Comparison of ENCODE assay signal across 9 mouse cellular contexts in the genomic region with DNA sequence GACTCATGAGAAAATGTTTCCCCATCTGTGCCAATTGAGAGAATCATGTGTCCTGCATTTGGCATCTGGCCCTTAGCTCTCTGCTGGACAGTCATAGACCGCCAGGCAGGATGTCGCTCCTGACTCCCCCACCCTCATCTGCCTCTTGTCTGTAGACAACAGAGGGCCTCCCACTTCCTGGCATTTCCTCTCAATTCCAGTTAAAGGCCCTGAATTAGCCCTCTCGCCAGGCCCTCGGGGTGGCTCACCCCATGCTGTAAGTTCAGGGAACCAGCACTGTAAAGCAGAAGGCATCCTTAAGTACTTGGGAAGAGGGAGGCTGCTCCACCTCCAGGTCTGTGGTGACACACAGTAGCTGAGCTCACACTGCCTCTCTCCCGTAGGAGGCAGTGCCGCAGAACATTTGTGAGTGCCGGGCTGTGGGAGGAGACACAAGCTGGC. TPM values are rescaled to one million over a fixed set of nuclear protein-coding genes. Genes with fewer than 3 reads are reported as not detected.
DNase-seq lines count a peak whose midpoint lies in the region; ATAC-seq and TF ChIP-seq lines count a peak whose summit lies in the region.
"Had no signal": no experiment of that assay in that cellular context is flagged by ENCODE, and none has a peak within 500 bp of the region (broad histone marks: within the 10 kb centered on the region; RNA-seq: fewer than 3 reads in every experiment).

No protein-coding gene starts in this region.

- H3K27me3 ChIP-seq in neural tube, embryonic 15.5 days (replicated peaks), result no peaks in the 10 kb centered on the region
- H3K27me3 ChIP-seq in heart, embryonic 11.5 days (ENCODE audit: control insufficient read depth, insufficient read depth, low read length), result no peaks in the 10 kb centered on the region
- no peaks in the 10 kb centered on the region for H3K27me3 ChIP-seq in kidney, embryonic 16.5 days (ENCODE audit: insufficient read depth, low read length)
- no peaks in the 10 kb centered on the region for H3K27me3 ChIP-seq in liver, embryonic 14.5 days (ENCODE audit: control insufficient read depth, insufficient read depth, low read length)
- H3K27me3 ChIP-seq: limb, embryonic 15.5 days had no signal

- no peak overlapping the region for H3K4me2 ChIP-seq in neural tube, embryonic 15.5 days
- H3K4me2 ChIP-seq in heart, embryonic 11.5 days, result no peak overlapping the region
- H3K4me2 ChIP-seq in kidney, embryonic 16.5 days (replicated peaks; ENCODE audit: low read depth, low read length), result 0 out of 2 replicates have a peak overlapping the region, but pooled peaks have one; percentile 7
- H3K4me2 ChIP-seq in liver, embryonic 14.5 days (ENCODE audit: low read depth), result no peak overlapping the region
- H3K4me2 ChIP-seq: limb, embryonic 15.5 days had no signal

- TF ChIP-seq POLR2A in cortical plate, adult 2 months (IDR thresholded peaks at IDR 0.05; ENCODE audit: extremely low read depth, insufficient read depth, low read length), result peak; percentile 20; the same call in 1 of the 2 replicates

- no peak for TF ChIP-seq EP300 in liver, embryonic 14.5 days (IDR thresholded peaks at IDR 0.05; ENCODE audit: low read depth)

- TF ChIP-seq CTCF in cortical plate, adult 2 months (IDR thresholded peaks at IDR 0.05; ENCODE audit: extremely low read depth, insufficient read depth, low read length), result peak; percentile 35
- TF ChIP-seq CTCF in liver, embryonic 14.5 days (IDR thresholded peaks at IDR 0.05; ENCODE audit: low read depth), result peak; percentile 70

- 23% methylated on average over 7 of the region's 7 CpGs for WGBS in neural tube, embryonic 15.5 days
- 14% methylated on average over 7 of the region's 7 CpGs for WGBS in heart, embryonic 11.5 days (ENCODE audit: insufficient replicate concordance)
- 4% methylated on average over 7 of the region's 7 CpGs for WGBS in kidney, embryonic 16.5 days
- WGBS in liver, embryonic 14.5 days (ENCODE audit: insufficient replicate concordance), result 11% methylated on average over 7 of the region's 7 CpGs

- H3K36me3 ChIP-seq in neural tube, embryonic 15.5 days, result no peaks in the 10 kb centered on the region
- H3K36me3 ChIP-seq in heart, embryonic 11.5 days (ENCODE audit: control insufficient read depth, insufficient read depth, low read length), result no peaks in the 10 kb centered on the region
- H3K36me3 ChIP-seq in kidney, embryonic 16.5 days (ENCODE audit: insufficient read depth, low read length), result no peaks in the 10 kb centered on the region
- no peaks in the 10 kb centered on the region for H3K36me3 ChIP-seq in liver, embryonic 14.5 days (replicated peaks; ENCODE audit: control insufficient read depth, insufficient read depth, low read depth)
- H3K36me3 ChIP-seq: limb, embryonic 15.5 days had no signal

- no peak overlapping the region for H3K27ac ChIP-seq in neural tube, embryonic 15.5 days (replicated peaks)
- H3K27ac ChIP-seq in cortical plate, adult 2 months (ENCODE audit: insufficient read depth, low read length), result no peak overlapping the region
- H3K27ac ChIP-seq in heart, embryonic 11.5 days (ENCODE audit: low read depth, low read length), result peak overlapping the region; percentile 72
- peak overlapping the region; percentile 45 for H3K27ac ChIP-seq in kidney, embryonic 16.5 days (ENCODE audit: low read length)
- no peak overlapping the region for H3K27ac ChIP-seq in liver, embryonic 14.5 days
- H3K27ac ChIP-seq: limb, embryonic 15.5 days had no signal

- no peak overlapping the region for H3K9ac ChIP-seq in neural tube, embryonic 15.5 days (replicated peaks)
- H3K9ac ChIP-seq in heart, embryonic 11.5 days (ENCODE audit: low read depth, low read length), result no peak overlapping the region
- no peak overlapping the region for H3K9ac ChIP-seq in kidney, embryonic 16.5 days (replicated peaks; ENCODE audit: low read length)
- no peak overlapping the region; the same call in 1 of the 2 replicates for H3K9ac ChIP-seq in liver, embryonic 14.5 days (replicated peaks)
- H3K9ac ChIP-seq: limb, embryonic 15.5 days had no signal

- no peaks in the 10 kb centered on the region for H3K9me3 ChIP-seq in neural tube, embryonic 15.5 days (replicated peaks)
- H3K9me3 ChIP-seq in heart, embryonic 11.5 days (replicated peaks; ENCODE audit: control insufficient read depth, low read length), result no peaks in the 10 kb centered on the region
- no peaks in the 10 kb centered on the region for H3K9me3 ChIP-seq in kidney, embryonic 16.5 days (ENCODE audit: low read length)
- no peaks in the 10 kb centered on the region for H3K9me3 ChIP-seq in liver, embryonic 14.5 days (ENCODE audit: control insufficient read depth, low read length)
- H3K9me3 ChIP-seq: limb, embryonic 15.5 days had no signal

- no peak overlapping the region for H3K4me3 ChIP-seq in neural tube, embryonic 15.5 days (replicated peaks)
- no peak overlapping the region for H3K4me3 ChIP-seq in cortical plate, adult 2 months (ENCODE audit: insufficient read depth, low read length)
- no peak overlapping the region for H3K4me3 ChIP-seq in heart, embryonic 11.5 days (ENCODE audit: low read depth, low read length)
- no peak overlapping the region for H3K4me3 ChIP-seq in kidney, embryonic 16.5 days (ENCODE audit: low read length)
- H3K4me3 ChIP-seq in liver, embryonic 14.5 days (ENCODE audit: insufficient read depth in 1 of 2, low read depth in 2 of 2, low read length in 2 of 2), result no peak overlapping the region
- H3K4me3 ChIP-seq: limb, embryonic 15.5 days had no signal

- 0 out of 2 replicates have a peak, but pooled peaks cover 6% of the 10 kb centered on the region for H3K4me1 ChIP-seq in neural tube, embryonic 15.5 days
- no peaks in the 10 kb centered on the region; the same call in none of the 2 replicates for H3K4me1 ChIP-seq in cortical plate, adult 2 months (ENCODE audit: control insufficient read depth, insufficient read depth, low read length)
- 0 out of 2 replicates have a peak, but pooled peaks cover 4% of the 10 kb centered on the region for H3K4me1 ChIP-seq in heart, embryonic 11.5 days (ENCODE audit: control insufficient read depth, insufficient read depth, low read length)
- peaks cover 8% of the 10 kb centered on the region for H3K4me1 ChIP-seq in kidney, embryonic 16.5 days (ENCODE audit: insufficient read depth, low read length)
- H3K4me1 ChIP-seq in liver, embryonic 14.5 days (replicated peaks; ENCODE audit: control insufficient read depth in 2 of 2, insufficient read depth in 2 of 2, low read length in 1 of 2), result peaks cover 14 to 24% of the 10 kb centered on the region in 2 experiments
- H3K4me1 ChIP-seq: limb, embryonic 15.5 days had no signal

- peak; percentile 17 for DNase-seq in neural tube, embryonic 10.5 days (ENCODE audit: extremely low spot score, low spot score)
- DNase-seq in liver, embryonic 14.5 days (ENCODE audit: low read depth in 3 of 3, low spot score in 3 of 3), result no peak
- peak; percentile 50 for DNase-seq in right cerebral cortex, postnatal 25 days
- DNase-seq in urinary bladder, postnatal 25 days (ENCODE audit: low spot score), result no peak

- no peak for ATAC-seq in neural tube, embryonic 15.5 days (ENCODE audit: low FRiP score)
- ATAC-seq in heart, embryonic 11.5 days (replicated peaks; ENCODE audit: insufficient number of reproducible peaks, low FRiP score, low TSS enrichment), result peak; percentile 84
- ATAC-seq in kidney, embryonic 16.5 days (ENCODE audit: low FRiP score, low TSS enrichment), result peak; percentile 92
- ATAC-seq in liver, embryonic 14.5 days (ENCODE audit: insufficient read depth), result peak; percentile 65

RNA-seq across cellular contexts. Expression of a gene that starts 3.8 kb away (rescaled TPM):
- polyA plus RNA-seq in neural tube, embryonic 15.5 days (2015; fragmentation: Nextera tagmentation; extraction: Ambion mirVana), result 0.06 and 0.12 TPM in 2 replicates
- polyA plus RNA-seq in cortical plate, adult 2 months (2012; rRNA removed), result 3.9 and 5.3 TPM in 2 replicates
- not detected in 2 replicates for polyA plus RNA-seq in heart, embryonic 11.5 days (2014; fragmentation: Nextera tagmentation; extraction: Ambion mirVana)
- polyA plus RNA-seq in kidney, embryonic 16.5 days (2015; fragmentation: Nextera tagmentation; extraction: Ambion mirVana), result 0.05 and 0.10 TPM in 2 replicates
- polyA plus RNA-seq in liver, embryonic 14.5 days (2012; rRNA removed), result 0.01 and 0.03 TPM in 2 replicates
- not detected in 2 replicates for polyA plus RNA-seq in liver, embryonic 14.5 days (2014; fragmentation: Nextera tagmentation; extraction: Ambion mirVana)

RNA-seq across cellular contexts. Expression of a gene that starts 6.9 kb away (rescaled TPM):
- polyA plus RNA-seq in neural tube, embryonic 15.5 days (2015; fragmentation: Nextera tagmentation; extraction: Ambion mirVana), result 21.8 and 39.3 TPM in 2 replicates
- polyA plus RNA-seq in cortical plate, adult 2 months (2012; rRNA removed), result 33.8 and 45.5 TPM in 2 replicates
- 28.6 and 35.8 TPM in 2 replicates for polyA plus RNA-seq in heart, embryonic 11.5 days (2014; fragmentation: Nextera tagmentation; extraction: Ambion mirVana)
- 58.4 and 59.0 TPM in 2 replicates for polyA plus RNA-seq in kidney, embryonic 16.5 days (2015; fragmentation: Nextera tagmentation; extraction: Ambion mirVana)
- 35.2 and 50.3 TPM in 2 replicates for polyA plus RNA-seq in liver, embryonic 14.5 days (2012; rRNA removed)
- 117 and 126 TPM in 2 replicates for polyA plus RNA-seq in liver, embryonic 14.5 days (2014; fragmentation: Nextera tagmentation; extraction: Ambion mirVana)

Comparison
In these comparisons a context has a peak if more than half of its experiments do, and no peak if none do; other contexts are left out.
1. DNase-seq: peak in neural tube, embryonic 10.5 days (single experiment) and right cerebral cortex, postnatal 25 days (single experiment); none in liver, embryonic 14.5 days (0 of 3) and urinary bladder, postnatal 25 days (single experiment).
2. H3K27ac ChIP-seq: peak in heart, embryonic 11.5 days (single experiment) and kidney, embryonic 16.5 days (single experiment); none in neural tube, embryonic 15.5 days (single experiment), cortical plate, adult 2 months (single experiment) and liver, embryonic 14.5 days (single experiment).